Mouse (Mus musculus) myocyte (in vitro differentiated cells): ENCODE measurements at regions not wholly inside any gene's neighbourhood (a gene's known extent, or its start where the extent isn't known, plus 50 kb on each side); places are given as distances from the start of the nearest gene placed in this dataset.
A peak's percentile ranks its signal among the peaks of the same experiment; 100 is the strongest.

Experiments
- H3K27me3 ChIP-seq: one replicate; pipeline ENCODE4 v1.6.1; 2011; ENCODE audit not compliant: control insufficient read depth, insufficient read depth, insufficient read length
- H3K36me3 ChIP-seq: one replicate; pipeline ENCODE4 v1.6.1; 2011; ENCODE audit not compliant: control insufficient read depth, insufficient read depth
- H3K4me2 ChIP-seq: one replicate; pipeline ENCODE4 v1.6.1; 2011; ENCODE audit warnings: low read depth, control low read depth
- H3K4me3 ChIP-seq: one replicate; pipeline ENCODE4 v1.5.1; 2011; ENCODE audit warnings: mild to moderate bottlenecking, control low read depth, moderate library complexity
- H3K79me2 ChIP-seq: one replicate; pipeline ENCODE4 v1.6.1; 2011; ENCODE audit not compliant: control insufficient read depth, insufficient read depth
- H3ac ChIP-seq: one replicate; pipeline ENCODE4 v1.6.1; 2011; ENCODE audit not compliant: control insufficient read depth, insufficient read length
- CEBPB ChIP-seq: IDR thresholded peaks from 2 replicates; pipeline ENCODE4 v1.6.1; 2011; ENCODE audit warnings: mild to moderate bottlenecking, moderate library complexity; ENCODE audit not compliant: poor library complexity, insufficient read depth, severe bottlenecking
- E2F4 ChIP-seq: IDR thresholded peaks from one replicate; pipeline ENCODE4 v1.6.1; 2011; ENCODE audit warnings: mild to moderate bottlenecking, control low read depth, moderate library complexity; ENCODE audit not compliant: insufficient read depth
- MAX ChIP-seq: IDR thresholded peaks from one replicate; pipeline ENCODE4 v1.6.1; 2011; ENCODE audit warnings: low read depth, mild to moderate bottlenecking, control low read depth
- MYOD1 ChIP-seq, 3 experiments: IDR thresholded peaks; one replicate each; pipeline ENCODE4 v1.6.1; 2011; ENCODE audit warnings: control low read depth in 2 of 3, low read depth in 2 of 3, mild to moderate bottlenecking in 2 of 3, moderate library complexity in 1 of 3; ENCODE audit not compliant: insufficient read length in 2 of 3, control insufficient read depth in 1 of 3
- MYOG ChIP-seq, 3 experiments: IDR thresholded peaks; one replicate each; pipeline ENCODE4 v1.6.1; 2011; ENCODE audit warnings: control low read depth in 2 of 3, low read depth in 2 of 3, mild to moderate bottlenecking in 2 of 3; ENCODE audit not compliant: insufficient read length in 2 of 3, control insufficient read depth in 1 of 3, insufficient read depth in 1 of 3
- POLR2A ChIP-seq: IDR thresholded peaks from one replicate; pipeline ENCODE4 v1.6.1; 2011; ENCODE audit warnings: low read depth, mild to moderate bottlenecking, control low read depth, moderate library complexity; ENCODE audit not compliant: insufficient read length
- POLR2AphosphoS2 ChIP-seq: IDR thresholded peaks from one replicate; pipeline ENCODE4 v1.6.1; 2011; ENCODE audit warnings: low read depth, control low read depth; ENCODE audit not compliant: insufficient read length
- REST ChIP-seq: IDR thresholded peaks from one replicate; pipeline ENCODE4 v1.6.1; 2011; ENCODE audit warnings: mild to moderate bottlenecking, control low read depth, moderate library complexity; ENCODE audit not compliant: insufficient read depth, insufficient read length
- SRF ChIP-seq: IDR thresholded peaks from one replicate; pipeline ENCODE4 v1.6.1; 2011; ENCODE audit warnings: low read depth; ENCODE audit not compliant: control insufficient read depth, insufficient read length
- TCF12 ChIP-seq: IDR thresholded peaks from one replicate; pipeline ENCODE4 v1.6.1; 2011; ENCODE audit warnings: mild to moderate bottlenecking, control low read depth; ENCODE audit not compliant: poor library complexity, insufficient read depth, severe bottlenecking
- TCF3 ChIP-seq: IDR thresholded peaks from one replicate; pipeline ENCODE4 v1.6.1; 2011; ENCODE audit warnings: low read depth, control low read depth; ENCODE audit not compliant: insufficient read length
- USF1 ChIP-seq: IDR thresholded peaks from one replicate; pipeline ENCODE4 v1.6.1; 2011; ENCODE audit warnings: low read depth, mild to moderate bottlenecking, control low read depth, moderate library complexity

DNA sequence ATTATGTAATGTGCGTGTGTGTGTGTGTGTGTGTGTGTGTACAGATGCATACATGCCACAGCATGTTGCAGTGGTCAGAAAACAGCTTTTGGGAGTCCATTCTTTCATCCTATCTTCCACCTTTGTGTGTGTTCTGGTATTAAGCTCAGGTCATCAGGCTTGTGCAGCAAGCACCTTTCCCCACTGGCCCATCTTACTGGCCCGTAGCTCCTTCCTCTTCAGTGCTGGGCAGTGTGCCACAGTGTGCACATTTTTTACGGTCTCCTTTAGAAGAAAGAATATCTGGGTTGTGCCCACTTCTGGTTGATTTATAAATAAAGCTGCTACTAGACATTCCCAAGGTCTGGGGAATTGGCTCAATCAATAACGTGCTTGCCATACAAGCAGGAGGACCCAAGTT lies 105.0 kb downstream of the Inhbb start:
- no peak overlapping the region for H3ac ChIP-seq
- TF ChIP-seq MYOG (IDR thresholded peaks at IDR 0.05; ENCODE audit: control insufficient read depth in 1 of 3, insufficient read depth in 1 of 3, insufficient read length in 2 of 3, low read depth in 2 of 3) (no peak), REST (no peak), TCF12 (no peak)
- H3K79me2 ChIP-seq = no peaks in the 10 kb centered on the region
- H3K27me3 ChIP-seq = peaks cover under 1% of the 10 kb centered on the region
- no peak overlapping the region for H3K4me3 ChIP-seq
- no peaks in the 10 kb centered on the region for H3K36me3 ChIP-seq
- H3K4me2 ChIP-seq = no peak overlapping the region

DNA sequence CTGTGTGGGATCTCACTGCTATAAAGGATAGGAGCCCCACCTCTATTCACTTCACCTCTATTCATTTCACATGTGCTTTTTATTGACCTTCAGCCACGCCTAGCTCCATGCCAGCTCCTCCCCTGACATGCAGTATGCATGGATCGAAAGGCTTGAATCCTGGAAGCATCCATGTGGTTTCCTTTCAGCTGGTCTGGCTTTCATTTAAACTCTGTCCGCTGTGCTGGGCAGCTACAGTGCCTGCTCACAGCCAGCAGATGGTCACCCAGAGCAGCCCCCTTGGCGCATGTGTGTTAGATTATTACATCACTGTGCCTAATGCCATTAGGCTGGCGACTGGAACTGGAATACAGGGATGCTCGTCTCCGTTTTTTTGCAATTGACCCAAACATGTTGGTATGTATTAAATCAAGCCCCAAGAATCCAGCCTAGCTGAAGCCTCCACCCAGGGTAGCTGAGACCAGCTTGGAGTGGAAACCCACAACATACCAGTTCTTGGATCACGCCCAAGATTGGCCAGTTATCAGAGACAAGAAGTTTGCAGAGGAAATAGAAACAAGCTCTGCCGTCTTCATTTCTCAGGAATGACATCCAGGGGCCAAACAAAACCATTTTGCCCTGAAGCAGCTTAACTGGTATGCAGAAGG lies 113.2 kb downstream of the Inhbb start:
- no peak for TF ChIP-seq TCF3
- TF ChIP-seq USF1 = no peak
- no peak for TF ChIP-seq REST
- no peak for TF ChIP-seq MAX
- TF ChIP-seq CEBPB = no peak
- TF ChIP-seq TCF12 = no peak
- no peak for TF ChIP-seq POLR2A
- no peak for TF ChIP-seq E2F4
- TF ChIP-seq SRF = no peak
- no peak for TF ChIP-seq MYOG (IDR thresholded peaks at IDR 0.05; ENCODE audit: control insufficient read depth in 1 of 3, insufficient read depth in 1 of 3, insufficient read length in 2 of 3, low read depth in 2 of 3)
- no peak for TF ChIP-seq POLR2AphosphoS2
- no peak for TF ChIP-seq MYOD1 (IDR thresholded peaks at IDR 0.05; ENCODE audit: control insufficient read depth in 1 of 3, insufficient read length in 2 of 3, low read depth in 2 of 3)
- no peaks in the 10 kb centered on the region for H3K27me3 ChIP-seq
- H3K4me2 ChIP-seq = peak overlapping the region; percentile 51
- no peak overlapping the region for H3ac ChIP-seq
- H3K4me3 ChIP-seq = no peak overlapping the region
- no peaks in the 10 kb centered on the region for H3K79me2 ChIP-seq
- no peaks in the 10 kb centered on the region for H3K36me3 ChIP-seq

DNA sequence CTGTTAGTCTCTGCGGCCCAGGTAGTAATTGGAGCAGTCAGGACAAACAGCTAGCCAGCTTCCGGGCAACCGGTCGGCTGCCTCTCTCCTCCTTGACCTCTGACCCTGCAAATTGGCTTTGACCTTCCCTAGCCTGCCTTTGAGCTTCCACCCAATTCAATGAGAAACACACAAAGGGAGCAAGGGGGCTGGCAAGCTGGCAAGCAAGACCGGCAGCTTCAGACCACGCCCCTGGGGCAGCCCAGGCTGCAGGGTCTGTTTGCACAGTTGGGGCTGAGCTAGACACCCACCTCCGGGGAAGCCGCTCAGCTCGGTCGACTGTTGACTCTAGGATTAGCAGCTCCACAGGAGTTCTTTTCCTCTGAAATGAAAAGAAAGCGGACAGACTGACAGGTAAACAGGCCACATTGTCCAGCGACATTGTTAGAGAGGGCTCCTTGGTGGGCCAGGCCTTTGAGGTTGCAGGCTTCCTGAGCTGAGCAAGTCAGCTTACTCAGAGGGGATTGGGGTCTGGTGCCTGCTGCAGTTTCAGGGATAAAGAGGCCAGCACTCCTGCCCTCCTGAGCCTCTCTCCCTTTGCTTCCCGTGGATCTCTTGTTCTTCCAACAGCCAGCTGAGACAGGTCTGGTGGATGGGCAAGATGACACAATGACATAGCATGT lies 116.6 kb downstream of the Inhbb start:
- no peak overlapping the region for H3K4me2 ChIP-seq

DNA sequence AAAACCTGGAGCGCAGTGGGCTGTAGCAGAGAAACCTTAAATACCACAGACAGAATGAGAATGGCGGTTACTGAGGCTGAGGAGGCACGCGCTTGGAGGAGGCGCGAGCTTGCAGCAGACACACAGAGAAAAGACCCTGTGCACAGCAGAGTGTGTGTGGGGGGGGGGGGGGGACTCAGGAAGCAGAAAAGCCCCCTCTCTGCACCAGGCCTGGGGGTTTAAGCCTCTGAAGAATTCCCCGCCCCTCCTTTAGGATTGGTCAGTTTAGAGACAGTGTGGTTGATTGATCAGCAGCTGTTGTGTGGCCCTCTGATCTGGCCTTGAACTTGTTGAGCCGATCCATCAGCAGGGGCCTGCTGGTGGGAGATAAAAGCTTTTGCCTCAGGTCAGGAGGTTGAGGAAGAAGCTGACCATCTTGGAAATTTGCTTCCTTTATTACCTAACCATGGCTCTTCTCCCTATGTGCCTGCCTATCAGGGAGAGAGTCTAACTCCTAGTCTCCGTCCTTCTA lies 117.5 kb downstream of the Inhbb start:
- H3K79me2 ChIP-seq = no peaks in the 10 kb centered on the region
- H3K27me3 ChIP-seq = no peaks in the 10 kb centered on the region
- H3K4me2 ChIP-seq = no peak overlapping the region
- H3K36me3 ChIP-seq = no peaks in the 10 kb centered on the region
- no peak overlapping the region for H3K4me3 ChIP-seq
- TF ChIP-seq USF1 = no peak
- no peak for TF ChIP-seq POLR2AphosphoS2
- no peak for TF ChIP-seq SRF
- no peak for TF ChIP-seq MYOG (IDR thresholded peaks at IDR 0.05; ENCODE audit: control insufficient read depth in 1 of 3, insufficient read depth in 1 of 3, insufficient read length in 2 of 3, low read depth in 2 of 3)
- TF ChIP-seq POLR2A = no peak
- TF ChIP-seq MYOD1 (IDR thresholded peaks at IDR 0.05; ENCODE audit: control insufficient read depth in 1 of 3, insufficient read length in 2 of 3, low read depth in 2 of 3) = no peak
- no peak for TF ChIP-seq CEBPB
- TF ChIP-seq TCF3 = no peak
- no peak for TF ChIP-seq REST
- no peak for TF ChIP-seq TCF12
- no peak for TF ChIP-seq MAX
- TF ChIP-seq E2F4 = no peak
- no peak overlapping the region for H3ac ChIP-seq

More for the DNA sequence above, 116.6 kb downstream of the Inhbb start:
- Histone ChIP-seq H3K4me3 (no peak overlapping the region), H3ac (no peak overlapping the region), H3K27me3 (no peaks in the 10 kb centered on the region), H3K79me2 (no peaks in the 10 kb centered on the region), H3K36me3 (no peaks in the 10 kb centered on the region)
- TF ChIP-seq MYOD1 (IDR thresholded peaks at IDR 0.05; ENCODE audit: control insufficient read depth in 1 of 3, insufficient read length in 2 of 3, low read depth in 2 of 3) = no peak
- no peak for TF ChIP-seq TCF12
- no peak for TF ChIP-seq E2F4
- TF ChIP-seq USF1 = no peak
- no peak for TF ChIP-seq CEBPB
- no peak for TF ChIP-seq TCF3
- TF ChIP-seq SRF = no peak
- TF ChIP-seq REST = no peak
- TF ChIP-seq MAX = no peak
- TF ChIP-seq POLR2AphosphoS2 = no peak

DNA sequence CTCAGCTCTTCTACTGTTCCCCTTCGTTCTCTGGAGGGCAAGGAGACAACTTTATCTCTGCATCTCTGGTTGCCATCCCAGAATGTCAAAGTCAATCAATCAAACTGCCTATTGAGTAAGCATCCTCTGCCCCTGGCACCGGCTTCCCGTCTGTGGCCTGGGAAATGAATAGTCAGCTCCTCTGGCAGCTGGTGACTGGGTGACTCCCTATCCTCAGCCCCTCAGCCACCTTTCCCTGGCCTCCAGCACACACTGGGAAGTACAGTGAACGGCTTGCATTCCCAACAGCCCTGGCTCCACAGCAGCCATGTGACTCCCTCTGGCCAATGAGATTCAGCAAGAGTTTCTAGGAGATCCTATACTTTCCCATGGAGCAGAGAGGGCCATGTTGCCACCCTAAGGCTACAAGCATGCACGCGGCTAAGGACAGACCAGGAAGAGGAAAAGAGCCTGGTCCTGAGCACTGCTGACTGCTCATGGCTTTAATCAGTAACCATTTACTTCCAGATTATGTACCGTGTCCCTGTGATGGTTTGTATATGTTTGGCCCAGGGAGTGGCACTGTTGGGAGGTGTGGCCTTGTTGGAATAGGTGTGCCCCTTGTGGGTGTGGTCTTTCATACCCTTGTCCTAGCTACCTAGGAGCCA lies 119.6 kb downstream of the Inhbb start:
- Histone ChIP-seq H3K36me3 (no peaks in the 10 kb centered on the region), H3K79me2 (no peaks in the 10 kb centered on the region), H3ac (no peak overlapping the region), H3K27me3 (no peaks in the 10 kb centered on the region), H3K4me2 (no peak overlapping the region), H3K4me3 (no peak overlapping the region)
- peak; percentile 67 for TF ChIP-seq USF1
- TF ChIP-seq REST = no peak
